Mouse (Mus musculus) forebrain, embryonic 16.5 days (tissue): ENCODE measurements around the gene Ssbp2. TPM values are rescaled to one million over a fixed set of nuclear protein-coding genes. Genes with fewer than 3 reads are reported as not detected.

Experiments used
- ATAC-seq: fragments of 200-750 bp; cut with Nextera tagmentation; 2 replicates; pipeline ENCODE4 v1.8.0; 2017; ENCODE audit warnings: mild to moderate bottlenecking, moderate library complexity
- H3K27ac ChIP-seq: fragments of 300-500 bp; sonication (generic); 2 replicates; pipeline ENCODE4 v1.5.1; 2014; ENCODE audit warnings: low read length, control low read depth
- H3K27me3 ChIP-seq: fragments of 300-500 bp; sonication (generic); replicated peaks from 2 replicates; pipeline ENCODE4 v1.6.1; 2014; ENCODE audit warnings: low read length; ENCODE audit not compliant: control insufficient read depth, insufficient read depth
- H3K36me3 ChIP-seq: fragments of 300-500 bp; sonication (generic); 2 replicates; pipeline ENCODE4 v1.6.1; 2014; ENCODE audit not compliant: control insufficient read depth, insufficient read depth
- H3K4me1 ChIP-seq: fragments of 300-500 bp; sonication (generic); replicated peaks from 2 replicates; pipeline ENCODE4 v1.6.1; 2014; ENCODE audit warnings: low read length; ENCODE audit not compliant: control insufficient read depth, insufficient read depth
- H3K4me2 ChIP-seq: fragments of 300-500 bp; sonication (generic); 2 replicates; pipeline ENCODE4 v1.6.1; 2014; ENCODE audit warnings: mild to moderate bottlenecking, low read length, control low read depth
- H3K4me3 ChIP-seq: fragments of 300-500 bp; sonication (generic); replicated peaks from 2 replicates; pipeline ENCODE4 v1.5.1; 2014; ENCODE audit warnings: mild to moderate bottlenecking, low read length, control low read depth
- H3K9ac ChIP-seq: fragments of 300-500 bp; sonication (generic); replicated peaks from 2 replicates; pipeline ENCODE4 v1.6.1; 2014; ENCODE audit warnings: low read depth, low read length, control low read depth
- H3K9me3 ChIP-seq: fragments of 300-500 bp; sonication (generic); 2 replicates; pipeline ENCODE4 v1.6.1; 2016; ENCODE audit warnings: low read length; ENCODE audit not compliant: control insufficient read depth
- WGBS: fragments of 180-500 bp; shearing (Covaris S2); extraction: QIAGEN DNeasy Blood & Tissue Kit; methylation state at CpG from one replicate; pipeline ENCODE4 v1.1.7; 2014; 5-methylcytosine and 5-hydroxymethylcytosine counted together
- polyA plus RNA-seq: library from polyadenylated mRNA; unstranded; fragments of >200 nt; fragmentation: Nextera tagmentation; extraction: Ambion mirVana; gene quantifications from 2 replicates; pipeline ENCODE4 v1.2.1, GENCODE M21; 2015

Ssbp2 gene
- polyA plus RNA-seq, 1 experiment from 2014 or later: 412 TPM

- Histone ChIP-seq H3K9me3 (no peaks in the 10 kb centered on the region), H3K27ac (no peak overlapping the region), H3K4me1 (no peaks in the 10 kb centered on the region), H3K4me2 (no peak overlapping the region), H3K27me3 (no peaks in the 10 kb centered on the region), H3K36me3 (no peaks in the 10 kb centered on the region), H3K9ac (no peak overlapping the region), H3K4me3 (no peak overlapping the region)
- ATAC-seq: no peak
- WGBS: 93% methylated on average over 2 of the region's 2 CpGs
Measured at GRCm38 (mm10) chr13:91540145-91541068, 80.3 kb downstream of the Ssbp2 start.

DNA sequence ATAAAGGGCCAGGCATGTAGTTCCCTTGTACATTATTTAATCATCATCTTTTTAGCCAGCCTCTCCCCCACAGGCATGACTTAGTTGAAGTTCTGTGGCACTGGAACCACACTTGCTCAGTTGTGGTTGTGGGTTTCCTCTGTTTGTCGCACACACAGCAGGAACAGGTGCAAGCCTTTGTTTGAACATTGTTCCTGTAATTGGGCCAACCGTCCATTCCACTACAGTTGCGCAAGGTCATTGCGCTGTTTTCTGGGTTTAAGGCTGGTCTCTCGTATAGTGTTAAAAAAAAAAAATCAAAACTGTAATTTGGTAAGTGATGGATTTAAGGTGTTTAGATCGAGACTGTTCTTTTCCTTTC is 81.0 kb downstream of the Ssbp2 start:
- Histone ChIP-seq H3K27me3 (no peaks in the 10 kb centered on the region), H3K27ac (no peak overlapping the region), H3K9ac (no peak overlapping the region), H3K9me3 (no peaks in the 10 kb centered on the region), H3K4me3 (no peak overlapping the region), H3K36me3 (no peaks in the 10 kb centered on the region), H3K4me2 (no peak overlapping the region), H3K4me1 (no peaks in the 10 kb centered on the region)
- no peak for ATAC-seq
- 89% methylated on average over 6 of the region's 6 CpGs for WGBS

DNA sequence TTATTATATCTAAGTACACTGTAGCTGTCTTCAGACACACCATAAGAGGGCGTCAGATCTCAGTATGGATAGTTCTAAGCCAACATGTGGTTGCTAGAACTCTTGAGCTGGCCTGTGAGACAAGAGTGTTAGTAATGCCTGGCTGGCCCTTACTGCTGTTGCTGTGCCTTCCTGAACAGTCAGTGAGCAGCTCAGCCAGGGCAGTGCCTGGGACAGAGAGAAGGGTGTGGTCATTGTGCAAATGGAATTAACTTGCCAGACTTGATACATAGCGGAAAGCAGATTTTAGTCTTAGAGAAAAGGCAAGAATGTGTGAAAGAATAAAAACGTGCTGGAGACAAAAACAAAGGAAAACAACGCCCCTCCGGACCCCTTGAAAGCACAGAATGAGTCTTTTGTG is 83.5 kb downstream of the Ssbp2 start:
- H3K9me3 ChIP-seq: no peaks in the 10 kb centered on the region
- WGBS: 60% methylated on average over 5 of the region's 5 CpGs
- H3K4me2 ChIP-seq: no peak overlapping the region
- no peak overlapping the region for H3K4me3 ChIP-seq
- ATAC-seq: no peak
- no peak overlapping the region for H3K9ac ChIP-seq
- H3K27me3 ChIP-seq: no peaks in the 10 kb centered on the region
- H3K36me3 ChIP-seq: no peaks in the 10 kb centered on the region
- H3K4me1 ChIP-seq: no peaks in the 10 kb centered on the region
- no peak overlapping the region for H3K27ac ChIP-seq

DNA sequence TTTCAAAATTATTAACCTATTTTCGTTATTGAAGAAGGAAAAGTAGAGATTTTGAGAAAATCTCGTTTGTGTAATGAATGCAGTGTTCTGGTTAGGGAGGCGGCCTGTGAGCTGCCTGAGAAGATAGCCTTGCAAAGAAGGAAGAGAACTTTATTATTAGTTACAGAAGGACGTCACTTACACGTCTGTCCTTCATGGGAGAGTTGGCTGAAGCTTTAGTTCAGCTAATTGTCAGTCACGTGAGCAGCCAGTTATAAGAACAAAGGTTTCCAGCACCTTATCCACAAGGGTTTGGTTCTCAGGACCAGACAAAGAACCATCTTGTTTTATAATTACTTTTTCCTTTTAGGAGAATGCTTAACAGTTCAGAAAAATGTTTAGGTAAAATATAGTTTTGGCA is 104.0 kb downstream of the Ssbp2 start:
- Histone ChIP-seq H3K4me3 (no peak overlapping the region), H3K27me3 (no peaks in the 10 kb centered on the region), H3K4me1 (peaks cover 3% of the 10 kb centered on the region; the same call in 1 of the 2 replicates), H3K9me3 (no peaks in the 10 kb centered on the region), H3K9ac (no peak overlapping the region), H3K4me2 (no peak overlapping the region), H3K36me3 (peaks cover 3% of the 10 kb centered on the region; the same call in 1 of the 2 replicates), H3K27ac (no peak overlapping the region)
- ATAC-seq: no peak
- WGBS: 42% methylated on average over 6 of the region's 6 CpGs

GRCm38 (mm10) chr13:91564755-91565154 is 104.7 kb downstream of the Ssbp2 start:
- no peak overlapping the region for H3K9ac ChIP-seq
- peaks cover 3% of the 10 kb centered on the region; the same call in 1 of the 2 replicates for H3K4me1 ChIP-seq
- H3K27me3 ChIP-seq: no peaks in the 10 kb centered on the region
- peak; percentile 47; the same call in 1 of the 2 replicates for ATAC-seq
- no peak overlapping the region for H3K4me3 ChIP-seq
- H3K4me2 ChIP-seq: no peak overlapping the region
- H3K36me3 ChIP-seq: peaks cover 3% of the 10 kb centered on the region; the same call in 1 of the 2 replicates
- no peaks in the 10 kb centered on the region for H3K9me3 ChIP-seq
- no peak overlapping the region for H3K27ac ChIP-seq
- 50% methylated on average over 6 of the region's 6 CpGs for WGBS

- ATAC-seq: no peak
- no peaks in the 10 kb centered on the region for H3K36me3 ChIP-seq
- no peaks in the 10 kb centered on the region for H3K9me3 ChIP-seq
Measured at GRCm38 (mm10) chr13:91581504-91581903, 121.4 kb downstream of the Ssbp2 start.

GRCm38 (mm10) chr13:91582212-91582611 is 122.1 kb downstream of the Ssbp2 start:
- H3K4me1 ChIP-seq: no peaks in the 10 kb centered on the region
- no peaks in the 10 kb centered on the region for H3K9me3 ChIP-seq
- no peak overlapping the region for H3K9ac ChIP-seq
- H3K4me3 ChIP-seq: no peak overlapping the region
- no peaks in the 10 kb centered on the region for H3K36me3 ChIP-seq
- no peak for ATAC-seq
- no peaks in the 10 kb centered on the region for H3K27me3 ChIP-seq
- no peak overlapping the region for H3K4me2 ChIP-seq
- H3K27ac ChIP-seq: no peak overlapping the region

More at GRCm38 (mm10) chr13:91581504-91581903, 121.4 kb downstream of the Ssbp2 start:
- no peak overlapping the region for H3K9ac ChIP-seq
- H3K4me1 ChIP-seq: no peaks in the 10 kb centered on the region
- no peaks in the 10 kb centered on the region for H3K27me3 ChIP-seq
- H3K4me3 ChIP-seq: no peak overlapping the region
- H3K4me2 ChIP-seq: no peak overlapping the region
- no peak overlapping the region for H3K27ac ChIP-seq

- no peaks in the 10 kb centered on the region for H3K9me3 ChIP-seq
- ATAC-seq: no peak
Measured at GRCm38 (mm10) chr13:91586368-91586767, 126.3 kb downstream of the Ssbp2 start.

GRCm38 (mm10) chr13:91588475-91588874 is 128.4 kb downstream of the Ssbp2 start:
- no peak overlapping the region for H3K4me3 ChIP-seq
- H3K9me3 ChIP-seq: no peaks in the 10 kb centered on the region
- H3K27me3 ChIP-seq: no peaks in the 10 kb centered on the region
- 17% methylated on average over 2 of the region's 2 CpGs for WGBS
- H3K4me1 ChIP-seq: peaks cover 6% of the 10 kb centered on the region
- ATAC-seq: no peak
- no peak overlapping the region for H3K27ac ChIP-seq
- no peak overlapping the region for H3K9ac ChIP-seq
- H3K4me2 ChIP-seq: no peak overlapping the region
- no peaks in the 10 kb centered on the region for H3K36me3 ChIP-seq

More at GRCm38 (mm10) chr13:91586368-91586767, 126.3 kb downstream of the Ssbp2 start:
- Histone ChIP-seq H3K36me3 (no peaks in the 10 kb centered on the region), H3K4me2 (no peak overlapping the region), H3K4me1 (peaks cover 2% of the 10 kb centered on the region), H3K27ac (no peak overlapping the region), H3K27me3 (no peaks in the 10 kb centered on the region), H3K4me3 (no peak overlapping the region), H3K9ac (no peak overlapping the region)
- WGBS: 77% methylated on average over 5 of the region's 5 CpGs
